Mouse (Mus musculus) brain, adult 10 weeks (tissue): ENCODE data around the gene Avil. TPM values are rescaled to one million over a fixed set of nuclear protein-coding genes. Genes with fewer than 3 reads are reported as not detected.

Source experiments
- polyA plus RNA-seq: library from polyadenylated mRNA; stranded (reverse); fragments of 350-450 nt; fragmentation: Illumina TruSeq; extraction: RNeasy Lipid Tissue Mini Kit (QIAGEN cat#74804); gene quantifications from one replicate; pipeline ENCODE4 v1.2.3, GENCODE M21; 2015; ENCODE audit warnings: low read depth, low replicate concordance

The Avil gene
- 0.52 TPM for polyA plus RNA-seq

GRCm38 (mm10) chr10:127000529-127000928 is at the start of gene Avil:
Gene Avil (plus strand): TSS chr10:127000709.

DNA sequence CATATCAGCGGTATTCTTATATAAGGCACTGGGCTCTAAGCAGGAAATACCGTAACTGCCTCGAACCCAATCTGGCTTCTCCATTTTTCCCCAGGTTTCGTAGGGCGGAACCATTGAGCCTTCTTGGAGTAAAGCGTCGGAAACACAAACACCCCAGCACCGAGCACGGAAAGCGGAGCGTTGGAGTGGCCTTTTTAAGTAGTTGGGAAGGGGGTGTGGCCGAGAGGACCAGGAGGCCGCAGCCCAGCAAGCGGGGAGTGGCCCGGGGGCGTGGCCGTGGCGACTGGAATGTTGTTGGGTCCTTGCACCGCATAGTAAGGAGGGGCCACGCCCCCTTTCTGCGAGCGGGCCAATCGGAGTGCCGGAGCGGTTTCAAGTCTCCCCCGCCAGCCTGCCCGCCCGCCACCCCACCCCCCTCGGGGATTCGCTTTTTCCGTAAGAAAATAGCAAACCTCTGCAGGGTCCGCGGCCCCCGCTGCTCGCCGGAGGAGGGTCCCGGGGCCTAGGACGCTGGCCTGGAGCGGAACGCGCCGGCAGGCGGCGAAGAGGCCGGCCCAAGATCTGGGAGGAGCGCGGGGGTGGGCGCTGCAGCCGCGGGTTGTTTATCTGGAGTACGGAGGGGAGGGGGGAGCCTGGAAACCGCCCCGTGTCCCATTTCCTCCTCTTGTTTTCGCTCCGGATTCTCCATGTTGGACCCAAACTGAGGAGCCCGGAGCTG is 22.1 kb upstream of the Avil start, which contains the start of gene Ctdsp2:
Gene Ctdsp2, plus strand, starts transcription at position 441 of the 718 bp plus-strand sequence.

DNA sequence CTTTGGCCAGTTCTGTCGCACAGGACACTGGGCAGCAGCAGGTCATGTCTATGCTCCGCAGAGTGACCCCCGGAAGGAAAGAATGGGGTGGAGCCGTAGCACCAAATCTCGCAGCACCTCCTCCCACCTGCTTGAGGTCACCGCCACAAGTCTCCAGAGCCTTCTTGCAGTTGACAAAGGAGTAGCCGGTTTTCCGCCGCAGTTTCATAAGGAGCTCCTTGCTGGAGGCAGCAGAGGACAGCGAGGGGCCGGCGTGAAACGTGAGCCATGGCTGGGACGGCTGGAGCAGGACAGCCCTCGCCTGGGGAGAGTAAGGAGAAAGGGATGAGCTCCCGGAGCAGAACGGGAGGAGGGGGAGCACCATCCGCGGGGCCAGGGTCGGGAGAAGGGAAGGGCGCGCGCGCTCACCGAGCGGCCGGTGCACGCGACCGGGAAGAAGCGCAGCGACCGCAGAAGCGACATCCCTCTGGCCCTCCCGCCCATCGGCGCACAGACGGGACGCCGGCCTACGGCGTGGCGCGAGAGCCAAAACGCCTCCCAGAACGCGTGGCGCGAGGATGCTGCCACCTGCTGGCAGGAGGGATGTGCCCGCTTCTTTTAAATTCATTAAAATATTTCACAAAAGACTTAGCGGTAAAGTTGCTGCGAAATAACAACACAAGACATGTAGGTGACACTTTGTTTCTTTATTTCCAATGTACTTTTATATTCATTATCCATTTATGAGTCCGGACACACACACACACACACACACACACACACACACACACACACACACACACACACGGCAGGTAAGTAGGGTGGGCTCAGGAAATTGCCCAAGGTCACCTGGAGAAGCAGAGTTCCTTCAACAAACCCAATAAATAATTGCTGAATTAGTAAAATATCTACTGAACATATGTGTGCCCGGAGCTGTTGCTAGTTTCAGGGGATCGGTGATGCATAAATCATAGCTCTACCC is 30.1 kb downstream of the Avil start, which contains the start of gene Tsfm:
Gene Tsfm, minus strand, starts transcription at position 505 of the 961 bp plus-strand sequence.

GRCm38 (mm10) chr10:127041274-127041766 is 40.8 kb downstream of the Avil start, which contains the start of the genes Mettl1 and Eef1akmt3:
Gene Mettl1 (plus strand): TSS chr10:127041414.
Gene Eef1akmt3 (minus strand): TSS chr10:127041513.

GRCm38 (mm10) chr10:127047954-127048353 is 47.4 kb downstream of the Avil start, which contains the start of gene Cyp27b1:
Gene Cyp27b1 (plus strand): TSS chr10:127048250.

GRCm38 (mm10) chr10:127059968-127060916 is 59.7 kb downstream of the Avil start, which contains the start of gene March9:
Gene March9 (minus strand): TSS chr10:127060184.

DNA sequence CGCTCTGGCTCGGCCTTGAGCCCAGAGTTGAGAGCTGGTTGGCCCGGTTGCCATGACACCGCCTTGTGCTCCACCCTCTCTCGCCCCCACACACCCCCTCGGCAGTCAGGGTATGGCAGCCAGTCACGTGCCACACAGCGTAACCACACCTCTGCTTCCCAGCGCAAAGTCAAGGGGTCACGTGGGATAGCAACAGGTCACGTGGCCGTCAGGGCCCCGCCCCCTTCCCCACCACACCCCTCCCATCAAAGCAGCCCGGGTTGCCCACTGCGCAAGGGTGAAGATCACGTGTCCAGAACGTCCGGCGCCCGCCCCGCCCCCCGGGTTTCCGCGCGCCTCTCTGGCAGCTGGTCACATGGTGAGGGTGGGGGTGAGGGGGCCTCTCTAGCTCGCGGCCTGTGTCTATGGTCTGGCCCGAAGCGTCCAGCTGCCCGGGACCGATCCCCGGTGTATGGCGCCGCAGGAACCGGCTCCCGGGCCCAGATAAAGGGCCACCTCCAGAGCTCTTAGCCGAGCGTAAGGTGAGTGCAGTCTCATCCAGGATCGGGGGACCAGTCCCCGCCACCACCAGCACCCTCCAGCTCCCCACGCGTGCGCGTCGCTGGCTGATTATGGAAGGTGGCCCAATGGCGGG is 62.8 kb downstream of the Avil start, which contains the start of gene Cdk4:
Gene Cdk4, plus strand, starts transcription at position 296 of the 634 bp plus-strand sequence.

Other genes starting within 250 kb of the Avil start
- gene Atp23, start 99.4 kb upstream of the Avil start, polyA plus RNA-seq = 9.2 TPM
- gene Ctdsp2, start 22.0 kb upstream of the Avil start, polyA plus RNA-seq = 50.5 TPM
- 28.8 TPM for gene Tsfm, start 30.1 kb downstream of the Avil start, polyA plus RNA-seq
- gene Mettl1, start 40.7 kb downstream of the Avil start, polyA plus RNA-seq = 12.4 TPM
- not detected for gene Eef1akmt3, start 40.8 kb downstream of the Avil start, polyA plus RNA-seq
- 0.46 TPM for gene Cyp27b1, start 47.5 kb downstream of the Avil start, polyA plus RNA-seq
- 12.9 TPM for gene March9, start 59.5 kb downstream of the Avil start, polyA plus RNA-seq
- 117 TPM for gene Cdk4, start 62.8 kb downstream of the Avil start, polyA plus RNA-seq
- gene Tspan31, start 69.6 kb downstream of the Avil start, polyA plus RNA-seq = 99.1 TPM
- 315 TPM for gene Agap2, start 74.6 kb downstream of the Avil start, polyA plus RNA-seq
- gene Os9, start 120.4 kb downstream of the Avil start, polyA plus RNA-seq = 108 TPM
- 103 TPM for gene B4galnt1, start 164.5 kb downstream of the Avil start, polyA plus RNA-seq
- gene Slc26a10, start 179.9 kb downstream of the Avil start, polyA plus RNA-seq = 5.2 TPM
- 181 TPM for gene Arhgef25, start 189.4 kb downstream of the Avil start, polyA plus RNA-seq
- 238 TPM for gene Dtx3, start 195.0 kb downstream of the Avil start, polyA plus RNA-seq
- 84.7 TPM for gene Pip4k2c, start 210.9 kb downstream of the Avil start, polyA plus RNA-seq